Mouse (Mus musculus) midbrain, embryonic 12.5 days (tissue): ENCODE measurements around the gene Abcb4. TPM values are rescaled to one million over a fixed set of nuclear protein-coding genes. Genes with fewer than 3 reads are reported as not detected.
"Not testable (repeated sequence)": the region's sequence is repeated elsewhere in the genome, so short reads cannot be mapped to it uniquely, and the experiment has no call there.

Experiments used
- ATAC-seq: fragments of 200-750 bp; cut with Nextera tagmentation; 2 replicates; pipeline ENCODE4 v1.8.0; 2017; ENCODE audit warnings: low read depth, moderate TSS enrichment, moderate library complexity; ENCODE audit not compliant: low FRiP score
- H3K27ac ChIP-seq: fragments of 300-500 bp; sonication (generic); replicated peaks from 2 replicates; pipeline ENCODE4 v1.5.1; 2016; ENCODE audit warnings: mild to moderate bottlenecking
- H3K27me3 ChIP-seq: fragments of 300-500 bp; sonication (generic); 2 replicates; pipeline ENCODE4 v1.6.1; 2016; ENCODE audit warnings: mild to moderate bottlenecking
- H3K36me3 ChIP-seq: fragments of 300-500 bp; sonication (generic); 2 replicates; pipeline ENCODE4 v1.6.1; 2016
- H3K4me1 ChIP-seq: fragments of 300-500 bp; sonication (generic); 2 replicates; pipeline ENCODE4 v1.6.1; 2016
- H3K4me2 ChIP-seq: fragments of 300-500 bp; sonication (generic); replicated peaks from 2 replicates; pipeline ENCODE4 v1.6.1; 2016; ENCODE audit warnings: mild to moderate bottlenecking, moderate library complexity
- H3K4me3 ChIP-seq: fragments of 300-500 bp; sonication (generic); 2 replicates; pipeline ENCODE4 v1.5.1; 2016; ENCODE audit warnings: mild to moderate bottlenecking
- H3K9ac ChIP-seq: fragments of 300-500 bp; sonication (generic); replicated peaks from 2 replicates; pipeline ENCODE4 v1.6.1; 2016; ENCODE audit warnings: mild to moderate bottlenecking, moderate library complexity
- H3K9me3 ChIP-seq: fragments of 300-500 bp; sonication (generic); 2 replicates; pipeline ENCODE4 v1.6.1; 2016; ENCODE audit warnings: mild to moderate bottlenecking
- WGBS: fragments of 180-500 bp; shearing (Covaris S2); methylation state at CpG from one replicate; pipeline ENCODE4 v1.1.7; 2016; 5-methylcytosine and 5-hydroxymethylcytosine counted together
- polyA plus RNA-seq: library from polyadenylated mRNA; unstranded; fragments of >200 nt; fragmentation: Nextera tagmentation; extraction: Ambion mirVana; gene quantifications from 2 replicates; pipeline ENCODE4 v1.2.1, GENCODE M21; 2016

Gene Abcb4
- polyA plus RNA-seq, 1 experiment from 2014 or later: 0.93 TPM

DNA sequence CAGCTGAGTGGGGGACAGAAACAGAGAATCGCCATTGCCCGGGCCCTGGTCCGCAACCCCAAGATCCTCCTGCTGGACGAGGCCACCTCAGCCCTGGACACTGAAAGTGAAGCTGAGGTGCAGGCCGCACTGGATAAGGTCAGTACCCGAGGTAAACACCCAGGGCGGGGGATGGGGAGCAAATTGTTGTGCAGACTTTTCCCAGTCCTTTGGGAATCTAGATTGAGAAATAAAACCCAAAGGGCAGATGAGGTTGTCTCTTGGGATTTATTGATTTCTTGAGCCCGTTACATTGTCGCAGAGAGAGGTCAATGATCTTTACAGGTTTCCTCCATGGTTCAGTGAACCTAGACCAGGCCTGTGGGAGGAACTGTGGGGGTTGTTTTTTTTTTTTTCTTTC is 34.9 kb downstream of the Abcb4 start:
- 88% methylated on average over 9 of the region's 9 CpGs for WGBS
- no peak for ATAC-seq

DNA sequence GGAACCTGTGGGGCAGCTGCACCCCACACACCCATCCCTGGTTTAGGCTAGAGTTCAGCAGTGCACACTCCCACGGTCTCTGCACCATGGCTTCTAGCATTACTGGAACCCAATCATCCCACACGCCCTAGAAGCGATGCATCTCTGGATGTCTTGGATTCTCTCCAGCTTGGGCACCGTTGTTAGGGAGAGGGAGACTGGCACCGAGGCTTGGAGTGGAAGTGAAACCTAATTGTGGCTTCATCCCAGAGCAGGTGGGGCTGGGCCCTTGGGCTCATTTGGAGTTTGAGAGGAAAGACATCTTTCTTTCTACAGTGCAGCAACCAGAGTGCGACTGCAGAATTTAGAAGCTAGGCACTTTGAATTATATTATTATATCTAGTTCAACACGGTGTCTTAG is 44.4 kb downstream of the Abcb4 start:
- Histone ChIP-seq H3K4me3 (no peak overlapping the region), H3K9me3 (no peaks in the 10 kb centered on the region), H3K4me2 (no peak overlapping the region), H3K4me1 (no peaks in the 10 kb centered on the region), H3K9ac (no peak overlapping the region), H3K36me3 (no peaks in the 10 kb centered on the region), H3K27ac (no peak overlapping the region), H3K27me3 (no peaks in the 10 kb centered on the region)
- 86% methylated on average over 7 of the region's 7 CpGs for WGBS
- ATAC-seq: no peak

More for the DNA sequence above, 34.9 kb downstream of the Abcb4 start:
- H3K4me2 ChIP-seq: no peak overlapping the region
- H3K9me3 ChIP-seq: peaks cover 6% of the 10 kb centered on the region; the same call in 1 of the 2 replicates
- no peaks in the 10 kb centered on the region for H3K36me3 ChIP-seq
- H3K4me1 ChIP-seq: no peaks in the 10 kb centered on the region
- H3K27me3 ChIP-seq: no peaks in the 10 kb centered on the region
- H3K9ac ChIP-seq: no peak overlapping the region
- H3K27ac ChIP-seq: no peak overlapping the region
- H3K4me3 ChIP-seq: no peak overlapping the region

DNA sequence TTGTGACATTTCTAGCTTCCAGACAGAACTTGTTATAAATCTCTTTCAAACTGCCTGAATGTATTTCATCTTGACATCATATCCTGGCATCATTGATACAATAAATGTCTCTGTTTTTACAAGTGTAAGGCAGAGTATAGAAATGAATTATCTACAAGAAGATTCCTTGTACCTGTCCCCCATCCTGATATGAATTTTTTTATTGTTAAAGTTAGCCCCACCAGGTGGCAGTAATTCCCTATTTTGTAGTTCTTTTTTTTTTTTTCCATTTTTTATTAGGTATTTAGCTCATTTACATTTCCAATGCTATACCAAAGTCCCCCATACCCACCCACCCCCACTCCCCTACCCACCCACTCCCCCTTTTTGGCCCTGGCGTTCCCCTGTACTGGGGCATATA is 47.7 kb downstream of the Abcb4 start:
- not testable (repeated sequence) for H3K4me2 ChIP-seq, H3K9me3 ChIP-seq, ATAC-seq, H3K4me1 ChIP-seq, H3K27ac ChIP-seq, H3K36me3 ChIP-seq, H3K4me3 ChIP-seq, H3K27me3 ChIP-seq, H3K9ac ChIP-seq
- no CpG with 5 or more reads among the region's 1 CpGs for WGBS

DNA sequence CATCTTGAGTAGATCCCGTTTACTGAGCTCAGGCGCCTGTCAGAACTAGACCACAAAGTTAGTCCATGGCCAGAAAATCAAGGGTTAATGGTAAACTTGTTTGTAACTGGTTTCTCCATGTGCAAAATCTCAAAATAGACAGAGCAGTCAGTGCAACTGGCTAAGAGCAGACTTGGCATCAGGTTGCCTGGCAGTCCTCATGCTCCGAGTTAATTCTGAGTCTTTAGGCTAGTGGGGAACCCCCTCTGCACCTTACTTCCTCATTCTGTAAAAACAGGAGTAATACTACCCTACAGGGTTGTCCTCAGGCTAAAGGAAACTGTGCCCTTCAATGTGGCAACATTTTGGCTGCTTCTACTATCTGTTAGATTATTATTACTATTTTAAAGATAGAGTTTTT is 50.3 kb downstream of the Abcb4 start:
- 84% methylated on average over 3 of the region's 3 CpGs for WGBS
- H3K36me3 ChIP-seq: no peaks in the 10 kb centered on the region
- no peak overlapping the region for H3K27ac ChIP-seq
- H3K4me1 ChIP-seq: peaks cover 4% of the 10 kb centered on the region; the same call in 1 of the 2 replicates
- no peak overlapping the region for H3K4me3 ChIP-seq
- H3K9me3 ChIP-seq: no peaks in the 10 kb centered on the region
- H3K9ac ChIP-seq: no peak overlapping the region
- no peak for ATAC-seq
- H3K27me3 ChIP-seq: no peaks in the 10 kb centered on the region
- no peak overlapping the region for H3K4me2 ChIP-seq

DNA sequence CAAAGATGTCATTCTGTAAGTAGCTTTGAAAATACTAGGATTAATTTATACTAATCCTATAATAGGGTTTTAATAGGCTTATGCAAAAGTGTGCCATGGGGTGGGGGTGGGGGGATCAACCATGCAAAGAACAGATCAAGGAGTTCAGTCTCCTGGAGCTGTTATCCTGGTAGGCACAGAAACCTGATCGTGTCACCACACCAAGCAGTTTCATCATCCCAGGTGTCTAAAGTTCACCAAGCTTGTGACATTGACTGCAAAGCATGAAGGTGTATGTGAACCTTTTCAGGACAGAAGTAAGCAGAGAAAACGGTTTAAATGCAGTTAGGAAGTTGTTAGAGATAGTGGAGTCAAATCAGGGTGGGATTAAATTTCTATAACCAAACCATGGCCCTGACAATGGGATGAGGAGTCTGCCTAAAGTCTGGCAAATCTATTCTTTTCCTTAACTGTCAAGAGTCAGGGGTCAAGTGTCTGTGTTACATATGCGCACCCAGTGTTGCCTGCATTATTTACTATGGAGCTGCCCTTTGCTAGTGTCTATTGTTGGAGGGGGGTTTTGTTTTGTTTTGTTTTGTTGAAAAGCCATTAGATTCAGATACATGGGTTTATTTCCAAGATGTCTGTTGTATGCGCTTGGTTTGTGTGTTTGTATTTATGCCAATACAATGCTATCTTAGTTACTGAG is 54.0 kb downstream of the Abcb4 start:
- Histone ChIP-seq H3K27me3 (no peaks in the 10 kb centered on the region), H3K9ac (no peak overlapping the region), H3K36me3 (no peaks in the 10 kb centered on the region), H3K9me3 (no peaks in the 10 kb centered on the region), H3K4me3 (no peak overlapping the region), H3K4me2 (no peak overlapping the region), H3K4me1 (peaks cover 4% of the 10 kb centered on the region; the same call in 1 of the 2 replicates), H3K27ac (no peak overlapping the region)
- ATAC-seq: no peak
- WGBS: 57% methylated on average over 4 of the region's 4 CpGs

DNA sequence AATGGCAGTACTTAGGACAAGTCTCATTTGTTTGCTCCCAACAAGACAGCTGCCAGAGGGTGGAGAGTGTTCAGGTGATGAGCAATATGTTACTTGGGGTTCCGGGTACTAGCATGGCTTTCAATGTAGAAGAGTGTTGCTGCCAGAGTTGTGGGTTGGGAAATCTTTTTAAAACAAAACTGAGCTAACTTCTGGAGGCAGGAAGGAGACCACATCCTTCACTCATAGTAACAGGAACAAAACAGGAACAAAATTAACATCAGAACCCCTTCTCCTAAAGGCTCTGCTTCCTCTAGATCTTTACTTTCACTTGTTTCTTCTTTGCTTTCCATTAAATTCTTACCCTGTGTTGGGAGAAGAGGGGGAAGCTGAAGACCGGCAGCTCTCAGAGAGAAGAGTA is 60.1 kb downstream of the Abcb4 start:
- Histone ChIP-seq H3K27ac (no peak overlapping the region), H3K4me2 (no peak overlapping the region), H3K4me3 (no peak overlapping the region), H3K36me3 (no peaks in the 10 kb centered on the region), H3K4me1 (no peaks in the 10 kb centered on the region), H3K9ac (no peak overlapping the region), H3K9me3 (no peaks in the 10 kb centered on the region), H3K27me3 (no peaks in the 10 kb centered on the region)
- 95% methylated on average over 2 of the region's 2 CpGs for WGBS
- no peak for ATAC-seq

DNA sequence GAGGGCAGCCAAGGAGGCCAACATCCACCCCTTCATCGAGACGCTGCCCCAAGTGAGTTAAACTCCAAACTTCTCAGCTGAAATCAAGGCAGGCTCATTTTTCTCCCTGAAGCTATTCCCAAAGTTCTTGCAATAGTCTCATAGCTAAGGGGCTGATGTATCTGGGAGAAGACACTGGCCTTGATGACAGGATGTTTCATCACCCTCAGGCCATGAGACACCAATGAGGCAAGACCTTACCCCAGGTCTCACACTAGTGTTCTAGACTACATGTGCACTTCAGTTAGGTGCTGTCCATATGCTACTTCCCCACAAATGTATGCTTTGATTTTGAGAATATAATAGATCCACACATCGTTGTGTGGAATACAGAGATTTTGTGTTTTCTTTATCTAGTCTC is 62.0 kb downstream of the Abcb4 start:
- Histone ChIP-seq H3K9ac (no peak overlapping the region), H3K9me3 (no peaks in the 10 kb centered on the region), H3K4me3 (no peak overlapping the region), H3K4me1 (no peaks in the 10 kb centered on the region), H3K4me2 (no peak overlapping the region), H3K36me3 (no peaks in the 10 kb centered on the region), H3K27me3 (no peaks in the 10 kb centered on the region), H3K27ac (no peak overlapping the region)
- 85% methylated on average over 3 of the region's 3 CpGs for WGBS
- ATAC-seq: no peak

DNA sequence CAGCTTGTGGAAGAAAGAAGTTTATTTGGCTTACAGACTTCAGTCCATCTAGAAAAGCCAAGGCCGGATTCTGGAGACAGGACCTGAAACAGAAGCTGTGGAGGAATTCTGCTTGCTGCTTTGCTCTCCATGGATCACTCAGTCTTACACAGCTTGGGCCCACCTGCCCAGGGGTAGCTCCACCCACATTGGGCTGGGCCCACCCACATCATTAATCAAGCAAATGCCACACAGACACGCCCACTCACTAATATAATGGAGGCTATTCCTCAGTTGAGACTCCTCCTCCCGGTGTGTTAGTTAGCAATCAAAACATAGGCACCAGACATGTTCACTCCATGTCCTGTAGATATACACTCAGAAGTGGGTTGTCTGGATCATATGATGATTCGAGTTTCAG is 67.0 kb downstream of the Abcb4 start:
- ATAC-seq: no peak

DNA sequence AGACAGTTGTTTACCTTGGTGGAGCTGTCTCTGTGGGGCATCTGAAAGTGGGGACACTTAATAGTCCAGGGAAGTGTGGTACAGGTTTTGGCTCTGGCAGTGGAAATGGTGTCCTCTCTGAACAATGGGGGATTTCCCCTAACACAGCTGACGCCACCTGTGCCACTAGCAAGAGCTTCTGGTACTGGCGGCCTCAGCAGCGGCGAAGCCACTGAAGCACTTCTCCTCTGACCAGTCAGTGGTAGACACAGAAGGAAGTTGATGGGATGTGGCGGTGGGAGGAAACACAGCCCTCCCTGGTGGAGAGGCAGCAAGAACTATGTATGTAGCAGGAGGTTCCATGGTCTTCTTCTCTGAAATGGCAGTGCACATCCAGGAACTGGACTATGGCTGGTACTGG is 71.0 kb downstream of the Abcb4 start:
- ATAC-seq: no peak
- H3K4me3 ChIP-seq: no peak overlapping the region
- no peak overlapping the region for H3K27ac ChIP-seq
- no peaks in the 10 kb centered on the region for H3K9me3 ChIP-seq
- H3K4me2 ChIP-seq: no peak overlapping the region
- no peak overlapping the region for H3K9ac ChIP-seq
- WGBS: 89% methylated on average over 5 of the region's 5 CpGs
- H3K36me3 ChIP-seq: peaks cover 45% of the 10 kb centered on the region
- H3K27me3 ChIP-seq: no peaks in the 10 kb centered on the region
- H3K4me1 ChIP-seq: no peaks in the 10 kb centered on the region

More for the DNA sequence above, 67.0 kb downstream of the Abcb4 start:
- Histone ChIP-seq H3K36me3 (peaks cover 20% of the 10 kb centered on the region), H3K9me3 (no peaks in the 10 kb centered on the region), H3K4me2 (no peak overlapping the region), H3K4me1 (no peaks in the 10 kb centered on the region), H3K27ac (no peak overlapping the region), H3K27me3 (no peaks in the 10 kb centered on the region), H3K9ac (no peak overlapping the region), H3K4me3 (no peak overlapping the region)
- 88% methylated on average over 4 of the region's 4 CpGs for WGBS

DNA sequence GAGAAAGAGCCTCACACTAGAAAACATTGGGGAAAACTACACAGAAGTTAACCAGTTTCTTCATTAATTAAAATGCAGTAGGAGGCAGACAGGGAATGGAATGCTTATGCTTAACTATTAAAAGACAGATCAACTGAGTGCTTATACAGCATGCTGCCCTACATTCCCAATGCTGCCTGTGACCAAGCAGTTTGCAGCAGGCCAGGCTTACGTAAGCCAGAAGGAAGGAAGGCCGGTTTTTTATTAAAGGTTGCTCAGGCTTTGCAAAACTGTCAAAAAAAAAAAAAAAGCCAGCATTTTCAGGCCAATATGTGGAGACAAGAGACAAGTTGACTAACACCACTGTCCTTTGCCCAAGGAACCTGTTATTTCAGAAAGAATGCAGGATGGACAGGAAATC is 77.2 kb downstream of the Abcb4 start:
- Histone ChIP-seq H3K36me3 (peaks cover 60% of the 10 kb centered on the region), H3K9ac (no peak overlapping the region), H3K9me3 (no peaks in the 10 kb centered on the region), H3K27ac (no peak overlapping the region), H3K27me3 (no peaks in the 10 kb centered on the region), H3K4me1 (no peaks in the 10 kb centered on the region), H3K4me3 (no peak overlapping the region), H3K4me2 (no peak overlapping the region)
- 90% methylated on average over 2 of the region's 2 CpGs for WGBS
- ATAC-seq: no peak

DNA sequence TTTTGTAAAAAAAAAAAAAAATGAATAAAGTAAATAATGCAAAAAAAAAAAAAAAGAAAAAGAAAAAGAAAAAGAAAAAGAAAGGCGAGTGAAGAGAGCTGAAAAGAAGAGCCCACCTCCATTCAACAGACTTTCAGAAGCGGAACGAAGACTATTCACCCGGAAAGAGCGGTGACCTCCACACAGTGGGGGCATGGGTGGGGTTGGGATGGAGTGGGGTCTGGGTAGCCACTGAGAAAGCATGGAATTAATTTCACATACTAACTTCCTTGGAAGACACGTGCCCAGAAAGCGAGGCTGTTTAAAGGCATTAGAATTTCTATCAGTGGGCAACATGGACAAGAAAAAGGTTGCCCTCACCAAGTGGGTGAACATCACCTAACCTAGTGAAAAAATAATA is 78.8 kb downstream of the Abcb4 start:
- Histone ChIP-seq H3K27me3 (no peaks in the 10 kb centered on the region), H3K4me3 (no peak overlapping the region), H3K36me3 (peaks cover 52% of the 10 kb centered on the region), H3K4me2 (no peak overlapping the region), H3K9ac (no peak overlapping the region), H3K9me3 (no peaks in the 10 kb centered on the region), H3K4me1 (no peaks in the 10 kb centered on the region), H3K27ac (no peak overlapping the region)
- no peak for ATAC-seq
- WGBS: 35% methylated on average over 7 of the region's 7 CpGs

DNA sequence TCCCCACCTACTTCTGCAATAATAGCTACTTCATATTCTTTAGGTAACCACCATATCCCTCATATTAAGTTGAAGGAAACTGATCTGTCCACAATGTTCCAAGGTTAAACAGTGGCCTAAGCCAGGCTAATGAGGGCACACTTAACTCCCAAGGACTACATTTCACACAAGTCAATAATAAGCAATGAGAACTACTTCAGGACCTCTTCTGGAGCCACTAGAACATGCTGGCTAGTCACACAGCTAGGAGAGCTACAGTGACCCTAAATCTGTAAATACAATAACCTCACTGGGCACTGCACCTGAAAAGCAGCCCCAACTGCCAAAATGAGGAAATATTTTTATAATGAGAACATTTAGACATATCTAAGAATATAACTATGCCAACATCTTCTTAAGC is 81.2 kb downstream of the Abcb4 start:
- Histone ChIP-seq H3K4me1 (no peaks in the 10 kb centered on the region), H3K9ac (no peak overlapping the region), H3K4me3 (no peak overlapping the region), H3K4me2 (no peak overlapping the region), H3K36me3 (peaks cover 36% of the 10 kb centered on the region), H3K27ac (no peak overlapping the region), H3K9me3 (no peaks in the 10 kb centered on the region), H3K27me3 (no peaks in the 10 kb centered on the region)
- ATAC-seq: no peak

DNA sequence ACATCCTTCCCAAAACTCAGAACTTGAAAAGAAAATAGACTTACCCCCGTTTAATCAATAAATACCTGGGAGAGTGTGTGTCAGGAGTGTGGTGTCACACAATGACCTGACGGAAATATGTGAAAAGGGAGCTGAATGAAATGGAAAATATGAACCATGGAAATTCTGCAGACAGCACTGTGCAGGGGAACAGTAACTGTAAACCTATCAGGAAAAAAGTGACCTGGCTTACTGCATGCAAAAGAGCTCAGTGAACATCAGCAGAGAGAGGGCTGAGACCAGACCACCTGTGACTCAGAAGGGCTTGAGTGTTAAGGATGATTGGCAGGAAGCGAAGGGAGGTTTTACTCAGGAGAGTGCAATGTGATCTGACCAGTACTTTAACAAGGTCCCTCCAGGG is 92.0 kb downstream of the Abcb4 start:
- no peak for ATAC-seq
- WGBS: 92% methylated on average over 3 of the region's 3 CpGs
- Histone ChIP-seq H3K4me2 (no peak overlapping the region), H3K27me3 (no peaks in the 10 kb centered on the region), H3K9ac (no peak overlapping the region), H3K27ac (no peak overlapping the region), H3K36me3 (peaks cover 15% of the 10 kb centered on the region), H3K4me3 (no peak overlapping the region), H3K9me3 (no peaks in the 10 kb centered on the region), H3K4me1 (no peaks in the 10 kb centered on the region)
